Mouse (Mus musculus): ENCODE data around the gene Cnot6l.

The Cnot6l gene

GRCm38 (mm10) chr5:96091468-96091867, 72.5 kb downstream of the Cnot6l start:
- peaks cover 2% of the 10 kb centered on the region; the same call in 1 of the 2 replicates for H3K36me3 ChIP-seq (ENCODE audit: control insufficient read depth, insufficient read depth, low read length, poor library complexity, severe bottlenecking)
- no peak for DNase-seq (ENCODE audit: low read depth, low spot score)

GRCm38 (mm10) chr5:96085324-96085723, 78.6 kb downstream of the Cnot6l start:
- H3K36me3 ChIP-seq (ENCODE audit: control insufficient read depth, insufficient read depth, low read length, poor library complexity, severe bottlenecking), result peaks cover 9% of the 10 kb centered on the region; the same call in 1 of the 2 replicates
- DNase-seq (ENCODE audit: low read depth, low spot score), result no peak
- H3K27me3 ChIP-seq (ENCODE audit: control insufficient read depth, insufficient read depth, low read length, poor library complexity, severe bottlenecking), result no peaks in the 10 kb centered on the region

More at GRCm38 (mm10) chr5:96091468-96091867, 72.5 kb downstream of the Cnot6l start:
- no peaks in the 10 kb centered on the region for H3K27me3 ChIP-seq (ENCODE audit: control insufficient read depth, insufficient read depth, low read length, poor library complexity, severe bottlenecking)

GRCm38 (mm10) chr5:96079026-96079425, 84.9 kb downstream of the Cnot6l start:
- H3K27me3 ChIP-seq (ENCODE audit: control insufficient read depth, insufficient read depth, low read length, poor library complexity, severe bottlenecking), result no peaks in the 10 kb centered on the region
- H3K36me3 ChIP-seq (ENCODE audit: control insufficient read depth, insufficient read depth, low read length, poor library complexity, severe bottlenecking), result peaks cover 10% of the 10 kb centered on the region; the same call in 1 of the 2 replicates
- no peak for DNase-seq (ENCODE audit: low read depth, low spot score)

DNA sequence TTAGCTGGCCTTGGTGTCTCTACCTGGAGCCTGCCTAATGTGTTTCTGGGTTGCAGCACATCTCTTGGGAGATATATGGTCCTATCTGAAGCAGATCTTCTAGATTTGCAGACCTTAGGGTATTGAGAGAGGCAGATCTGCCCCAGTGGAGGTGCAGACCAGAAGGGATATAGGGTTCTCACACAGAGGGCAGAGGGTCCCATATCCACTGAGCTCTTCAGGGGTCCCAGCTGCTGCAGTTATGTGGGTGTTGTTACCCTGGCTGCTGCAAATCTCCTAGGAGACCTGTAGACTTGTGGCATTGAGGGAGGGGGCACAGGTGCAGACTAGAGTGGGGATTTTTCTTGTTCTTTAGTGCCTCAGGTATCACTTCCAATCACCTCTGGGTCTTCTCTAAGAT, 98.4 kb downstream of the Cnot6l start:
- Histone ChIP-seq H3K27me3 (ENCODE audit: control insufficient read depth, insufficient read depth, low read length, poor library complexity, severe bottlenecking) (no peaks in the 10 kb centered on the region), H3K36me3 (ENCODE audit: control insufficient read depth, insufficient read depth, low read length, poor library complexity, severe bottlenecking) (peaks cover 1% of the 10 kb centered on the region; the same call in 1 of the 2 replicates)
- DNase-seq (ENCODE audit: low read depth, low spot score), result no peak

DNA sequence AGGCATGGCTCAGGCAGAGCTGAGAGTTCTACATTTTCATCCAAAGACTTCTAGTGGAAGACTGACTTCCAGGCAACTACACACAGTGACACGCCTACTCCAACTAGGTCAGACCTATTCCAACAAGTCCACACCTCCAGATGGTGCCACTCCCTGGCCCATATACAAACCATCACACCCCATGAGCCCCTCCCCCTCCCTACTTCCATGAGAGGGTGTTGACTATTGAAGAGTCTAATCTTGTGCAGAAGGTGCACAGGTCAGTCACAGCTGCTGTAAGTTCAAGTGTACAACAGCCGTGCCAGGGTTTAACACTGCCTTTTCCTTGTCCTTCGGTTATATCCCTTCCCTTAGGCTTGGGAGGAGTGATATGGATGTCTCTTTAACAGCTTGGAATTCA, 121.5 kb downstream of the Cnot6l start:
- no peaks in the 10 kb centered on the region for H3K27me3 ChIP-seq (ENCODE audit: control insufficient read depth, insufficient read depth, low read length, poor library complexity, severe bottlenecking)
- no peak for DNase-seq (ENCODE audit: low read depth, low spot score)
- no peaks in the 10 kb centered on the region for H3K36me3 ChIP-seq (ENCODE audit: control insufficient read depth, insufficient read depth, low read length, poor library complexity, severe bottlenecking)

- DNase-seq (ENCODE audit: low read depth, low spot score), result no peak
- H3K36me3 ChIP-seq (ENCODE audit: control insufficient read depth, insufficient read depth, low read length, poor library complexity, severe bottlenecking), result no peaks in the 10 kb centered on the region
- no peaks in the 10 kb centered on the region for H3K27me3 ChIP-seq (ENCODE audit: control insufficient read depth, insufficient read depth, low read length, poor library complexity, severe bottlenecking)
These were observed 122.4 kb downstream of the Cnot6l start for GRCm38 (mm10) chr5:96041507-96042104.

- Histone ChIP-seq H3K36me3 (ENCODE audit: control insufficient read depth, insufficient read depth, low read length, poor library complexity, severe bottlenecking) (no peaks in the 10 kb centered on the region), H3K27me3 (ENCODE audit: control insufficient read depth, insufficient read depth, low read length, poor library complexity, severe bottlenecking) (no peaks in the 10 kb centered on the region)
- no peak for DNase-seq (ENCODE audit: low read depth, low spot score)
These were observed 124.7 kb downstream of the Cnot6l start for GRCm38 (mm10) chr5:96039188-96039840.

GRCm38 (mm10) chr5:96037684-96038121, 126.3 kb downstream of the Cnot6l start:
- Histone ChIP-seq H3K27me3 (ENCODE audit: control insufficient read depth, insufficient read depth, low read length, poor library complexity, severe bottlenecking) (no peaks in the 10 kb centered on the region), H3K36me3 (ENCODE audit: control insufficient read depth, insufficient read depth, low read length, poor library complexity, severe bottlenecking) (no peaks in the 10 kb centered on the region)
- peak; percentile 59 for DNase-seq (ENCODE audit: low read depth, low spot score)

- DNase-seq (ENCODE audit: low read depth, low spot score), result no peak
- no peaks in the 10 kb centered on the region for H3K27me3 ChIP-seq (ENCODE audit: control insufficient read depth, insufficient read depth, low read length, poor library complexity, severe bottlenecking)
- H3K36me3 ChIP-seq (ENCODE audit: control insufficient read depth, insufficient read depth, low read length, poor library complexity, severe bottlenecking), result no peaks in the 10 kb centered on the region
These were observed 127.8 kb downstream of the Cnot6l start for GRCm38 (mm10) chr5:96036125-96036672.

- H3K36me3 ChIP-seq (ENCODE audit: control insufficient read depth, insufficient read depth, low read length, poor library complexity, severe bottlenecking), result no peaks in the 10 kb centered on the region
- H3K27me3 ChIP-seq (ENCODE audit: control insufficient read depth, insufficient read depth, low read length, poor library complexity, severe bottlenecking), result no peaks in the 10 kb centered on the region
- no peak for DNase-seq (ENCODE audit: low read depth, low spot score)
These were observed 129.9 kb downstream of the Cnot6l start for GRCm38 (mm10) chr5:96034101-96034500.

GRCm38 (mm10) chr5:96029821-96030220, 134.2 kb downstream of the Cnot6l start:
- no peak for DNase-seq (ENCODE audit: low read depth, low spot score)
- no peaks in the 10 kb centered on the region for H3K27me3 ChIP-seq (ENCODE audit: control insufficient read depth, insufficient read depth, low read length, poor library complexity, severe bottlenecking)

More at GRCm38 (mm10) chr5:96029821-96030220, 134.2 kb downstream of the Cnot6l start:
- H3K36me3 ChIP-seq (ENCODE audit: control insufficient read depth, insufficient read depth, low read length, poor library complexity, severe bottlenecking), result no peaks in the 10 kb centered on the region

All from splenic B cell, adult 2 months (primary cell).